Mouse (Mus musculus) urinary bladder, postnatal 0 days (tissue): ENCODE results near the gene Tex9. TPM values are rescaled to one million over a fixed set of nuclear protein-coding genes. Genes with fewer than 3 reads are reported as not detected.

ENCODE experiments used
- microRNA-seq: library from miRNA; unstranded; fragments of <30 nt; microRNA quantifications from one replicate; pipeline ENCODE4, GENCODE M21; 2016
- polyA plus RNA-seq: library from polyadenylated mRNA; unstranded; fragments of >200 nt; fragmentation: Nextera tagmentation; extraction: Ambion mirVana; gene quantifications from 2 replicates; pipeline ENCODE4 v1.2.1, GENCODE M21; 2015

Gene Tex9
- 8.3 and 9.3 TPM in 2 replicates for polyA plus RNA-seq

GRCm38 (mm10) chr9:72492194-72492565 lies at the start of gene Tex9:
Gene Tex9, minus strand, starts transcription at chr9:72492212.

GRCm38 (mm10) chr9:72531996-72532380 lies 40.0 kb upstream of the Tex9 start, which contains the start of gene Rfx7:
Gene Rfx7, plus strand, starts transcription at chr9:72532240.

GRCm38 (mm10) chr9:72437822-72438701 lies 54.0 kb downstream of the Tex9 start, which contains the start of gene Mns1:
Gene Mns1, plus strand, starts transcription at chr9:72438011.

Small RNAs within 50 kb of the gene (microRNA-seq; reads per million reads assigned to microRNA genes)
- not detected for gene Gm28010

Other genes with a start within 250 kb of the Tex9 start
- gene Zfp280d, start 217.4 kb downstream of the Tex9 start, polyA plus RNA-seq: 12.8 and 14.4 TPM in 2 replicates
- 2.2 and 6.1 TPM in 2 replicates for gene Mns1, start 54.2 kb downstream of the Tex9 start, polyA plus RNA-seq
- 4.4 and 5.2 TPM in 2 replicates for gene Rfx7, start 40.0 kb upstream of the Tex9 start, polyA plus RNA-seq
- gene Nedd4, start 170.1 kb upstream of the Tex9 start, polyA plus RNA-seq: 340 and 434 TPM in 2 replicates